ENCODE assay signal across 7 mouse cellular contexts in genomic region chr7:3073206-3073605, GRCm38 (mm10).
DNase-seq lines count a peak whose midpoint lies in the region; ATAC-seq and TF ChIP-seq lines count a peak whose summit lies in the region.
"Not testable (repeated sequence)": the region's sequence is repeated elsewhere in the genome, so short reads cannot be mapped to it uniquely, and the experiment has no call there.

No protein-coding gene starts in this region.

- H3K9ac ChIP-seq in ES-E14 (ENCODE audit: insufficient read depth, low read depth, low read length, poor library complexity, severe bottlenecking); intestine, embryonic 15.5 days; liver, adult 2 months (ENCODE audit: low read depth, low read length): not testable (repeated sequence)

- not testable (repeated sequence) for H3K4me3 ChIP-seq in ES-E14 (ENCODE audit: insufficient read depth in 1 of 2, low read depth in 1 of 2, low read length in 2 of 2, poor library complexity in 1 of 2, severe bottlenecking in 1 of 2); intestine, embryonic 15.5 days (replicated peaks); liver, adult 2 months (ENCODE audit: insufficient read depth, low read depth, low read length)

- not testable (repeated sequence) for H3K36me3 ChIP-seq in ES-E14 (ENCODE audit: control insufficient read depth, insufficient read depth, low read length, poor library complexity, severe bottlenecking); intestine, embryonic 15.5 days; liver, adult 2 months (ENCODE audit: control insufficient read depth, insufficient read depth, low read length)

- in situ Hi-C loops in ES-E14 (cut with MboI; ENCODE audit: low sequenced_read_pairs in 2 of 2, unreplicated experiment in 2 of 2) = not testable (repeated sequence)

- not testable (repeated sequence) for H3K27me3 ChIP-seq in intestine, embryonic 15.5 days (replicated peaks); liver, adult 2 months (ENCODE audit: control insufficient read depth, insufficient read depth, low read length)

- DNase-seq in ES-E14 (ENCODE audit: low read depth, low spot score) (peak; percentile 13), adipocyte (ENCODE audit: low spot score) (peak; percentile 32)
- DNase-seq in embryo, embryonic 10 days (ENCODE audit: low spot score) = peak; percentile 3
- DNase-seq in kidney, postnatal 36 days = peak; percentile 2 to 6
- DNase-seq in liver, adult 2 months (ENCODE audit: extremely low read depth, low read depth, low spot score) = peak; percentile 15
- peak; percentile 4 for DNase-seq in lung, postnatal 10 days

- H3K9me3 ChIP-seq in ES-E14 (ENCODE audit: control insufficient read depth, insufficient read depth, low read depth, low read length); intestine, embryonic 15.5 days: not testable (repeated sequence)

- TF ChIP-seq POLR2A in liver, adult 2 months (IDR thresholded peaks at IDR 0.05; ENCODE audit: extremely low read depth, insufficient read depth, low read length) = not testable (repeated sequence)

- H3K79me2 ChIP-seq in liver, adult 2 months (ENCODE audit: control insufficient read depth, insufficient read depth, low read length) = not testable (repeated sequence)

- 0 out of 2 replicates have a peak, but pooled peaks have one; percentile 56 for ATAC-seq in intestine, embryonic 15.5 days

- 23% methylated on average over 3 of the region's 3 CpGs for WGBS in intestine, embryonic 15.5 days
- WGBS in liver, adult 2 months = 13% methylated on average over 3 of the region's 3 CpGs

- H3K27ac ChIP-seq in ES-E14 (ENCODE audit: insufficient read depth, low read depth, low read length, poor library complexity, severe bottlenecking); intestine, embryonic 15.5 days; liver, adult 2 months (replicated peaks; ENCODE audit: insufficient read depth, low read depth, low read length): not testable (repeated sequence)

- H3K4me2 ChIP-seq in intestine, embryonic 15.5 days (replicated peaks) = not testable (repeated sequence)

- not testable (repeated sequence) for H3K4me1 ChIP-seq in ES-E14 (ENCODE audit: control insufficient read depth in 2 of 2, insufficient read depth in 2 of 2, low read length in 2 of 2, poor library complexity in 1 of 2); intestine, embryonic 15.5 days (replicated peaks); liver, adult 2 months (ENCODE audit: control insufficient read depth, insufficient read depth, low read length)

- not testable (repeated sequence) for TF ChIP-seq CTCF in liver, adult 2 months (IDR thresholded peaks at IDR 0.05; ENCODE audit: low read depth, low read length)
